Mouse (Mus musculus): ENCODE results near the gene Odf3. TPM values are rescaled to one million over a fixed set of nuclear protein-coding genes. Genes with fewer than 3 reads are reported as not detected.

The Odf3 gene
- polyA plus RNA-seq, 1 experiment = 0.07 TPM

- DNase-seq (ENCODE audit: low read depth) = peak; percentile 91
- no peak for TF ChIP-seq POLR2A (IDR thresholded peaks at IDR 0.05; ENCODE audit: borderline replicate concordance, extremely low read depth, insufficient read depth, insufficient read length, poor library complexity, severe bottlenecking)
- TF ChIP-seq CTCF (IDR thresholded peaks at IDR 0.05; ENCODE audit: borderline replicate concordance, extremely low read depth, insufficient read depth, insufficient read length) = peak; percentile 88
Observed at GRCm38 (mm10) chr7:140844905-140845665, 2.5 kb upstream of the Odf3 start, which contains the start of gene Scgb1c1. TSS of gene Scgb1c1 (plus strand) at chr7:140845547.

DNA sequence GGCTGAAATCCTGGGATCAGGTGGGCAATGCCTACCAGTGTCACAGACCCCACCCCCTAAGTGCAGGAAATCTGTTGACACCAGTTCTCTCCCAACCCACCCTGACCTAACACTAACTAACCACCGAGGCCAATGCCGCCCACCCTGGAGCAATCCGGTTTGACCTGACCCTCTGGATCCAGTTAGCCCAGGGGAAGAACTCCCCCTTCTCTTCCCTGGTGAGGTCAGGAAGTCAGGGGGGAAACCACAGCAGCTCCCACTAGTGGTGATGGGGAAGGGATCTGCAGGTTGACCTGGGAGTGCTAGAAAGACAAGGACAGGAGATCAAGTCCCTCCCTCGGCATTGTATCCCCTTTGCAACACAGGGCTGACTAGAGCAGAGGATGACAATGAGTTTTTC, 1.9 kb upstream of the Odf3 start:
- no peak for DNase-seq (ENCODE audit: low read depth)
- no peak for TF ChIP-seq POLR2A (IDR thresholded peaks at IDR 0.05; ENCODE audit: borderline replicate concordance, extremely low read depth, insufficient read depth, insufficient read length, poor library complexity, severe bottlenecking)
- no peak for TF ChIP-seq CTCF (IDR thresholded peaks at IDR 0.05; ENCODE audit: borderline replicate concordance, extremely low read depth, insufficient read depth, insufficient read length)

DNA sequence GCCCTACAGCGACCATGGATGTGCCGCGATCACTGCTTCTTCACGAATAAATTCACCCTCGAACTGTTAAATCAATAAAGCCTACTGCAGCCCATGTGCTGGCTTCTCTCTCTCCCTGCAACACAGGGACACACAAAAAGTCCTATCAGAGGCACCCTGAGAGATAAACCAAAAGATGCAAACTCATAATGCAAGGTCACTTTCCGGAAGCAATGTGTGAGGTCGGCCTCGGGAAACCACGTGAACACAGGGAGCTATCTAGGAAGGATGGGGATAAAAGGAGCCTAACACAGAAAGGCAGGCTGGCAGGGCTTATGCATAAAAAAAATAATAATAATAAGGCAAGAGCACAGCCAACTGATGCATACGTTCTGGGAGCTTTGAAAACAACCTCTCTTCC, 929 bp upstream of the Odf3 start:
- no peak for DNase-seq (ENCODE audit: low read depth)
- TF ChIP-seq POLR2A (IDR thresholded peaks at IDR 0.05; ENCODE audit: borderline replicate concordance, extremely low read depth, insufficient read depth, insufficient read length, poor library complexity, severe bottlenecking) = no peak

DNA sequence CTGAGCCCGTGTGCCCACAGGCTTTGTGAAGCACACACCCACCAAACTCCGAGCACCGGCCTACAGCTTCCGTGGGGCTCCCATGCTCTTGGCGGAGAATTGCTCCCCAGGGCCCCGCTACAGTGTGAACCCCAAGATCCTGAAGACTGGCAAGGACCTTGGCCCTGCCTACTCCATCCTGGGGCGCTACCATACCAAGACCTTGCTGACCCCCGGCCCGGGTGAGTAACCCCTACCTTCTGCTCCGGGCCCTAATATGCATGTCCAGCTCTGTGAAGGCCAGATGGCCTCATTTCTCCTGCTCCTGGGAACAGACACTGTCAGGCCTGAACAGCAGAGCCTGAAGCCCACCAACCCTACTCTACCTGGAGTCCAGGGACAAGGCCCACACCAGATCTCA, 986 bp downstream of the Odf3 start:
- TF ChIP-seq CTCF (IDR thresholded peaks at IDR 0.05; ENCODE audit: borderline replicate concordance, extremely low read depth, insufficient read depth, insufficient read length) (no peak), POLR2A (IDR thresholded peaks at IDR 0.05; ENCODE audit: borderline replicate concordance, extremely low read depth, insufficient read depth, insufficient read length, poor library complexity, severe bottlenecking) (no peak)
- no peak for DNase-seq (ENCODE audit: low read depth)

- TF ChIP-seq CTCF (IDR thresholded peaks at IDR 0.05; ENCODE audit: borderline replicate concordance, extremely low read depth, insufficient read depth, insufficient read length) = no peak
- no peak for TF ChIP-seq POLR2A (IDR thresholded peaks at IDR 0.05; ENCODE audit: borderline replicate concordance, extremely low read depth, insufficient read depth, insufficient read length, poor library complexity, severe bottlenecking)
- DNase-seq (ENCODE audit: low read depth) = no peak
Observed at GRCm38 (mm10) chr7:140851916-140852315, 4.3 kb downstream of the Odf3 start.

DNA sequence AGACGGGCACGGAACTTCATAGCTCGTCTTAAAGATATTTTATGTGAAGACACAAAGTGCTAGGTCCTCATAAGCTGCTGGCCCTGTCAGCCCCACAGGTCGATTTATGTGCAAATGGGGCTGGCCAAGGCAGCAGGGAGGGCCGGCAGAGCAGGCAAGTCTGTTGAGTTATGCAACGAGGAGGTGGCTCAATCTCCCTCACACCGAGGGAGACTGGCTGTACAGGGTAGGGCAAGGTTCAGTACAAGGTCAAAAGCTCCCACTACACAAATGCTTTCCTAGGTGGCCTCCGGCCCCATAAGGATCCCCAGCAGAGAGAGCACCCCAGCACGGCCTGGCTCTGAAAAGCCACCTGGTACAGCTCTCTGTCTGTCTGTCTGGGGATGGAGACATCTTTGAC, 5.8 kb downstream of the Odf3 start:
- no peak for TF ChIP-seq CTCF (IDR thresholded peaks at IDR 0.05; ENCODE audit: borderline replicate concordance, extremely low read depth, insufficient read depth, insufficient read length)
- no peak for TF ChIP-seq POLR2A (IDR thresholded peaks at IDR 0.05; ENCODE audit: borderline replicate concordance, extremely low read depth, insufficient read depth, insufficient read length, poor library complexity, severe bottlenecking)
- no peak for DNase-seq (ENCODE audit: low read depth)

- TF ChIP-seq CTCF (IDR thresholded peaks at IDR 0.05; ENCODE audit: borderline replicate concordance, extremely low read depth, insufficient read depth, insufficient read length) = no peak
- TF ChIP-seq POLR2A (IDR thresholded peaks at IDR 0.05; ENCODE audit: borderline replicate concordance, extremely low read depth, insufficient read depth, insufficient read length, poor library complexity, severe bottlenecking) = no peak
- DNase-seq (ENCODE audit: low read depth) = no peak
Observed at GRCm38 (mm10) chr7:140854483-140854882, 6.9 kb downstream of the Odf3 start.

- TF ChIP-seq CTCF (IDR thresholded peaks at IDR 0.05; ENCODE audit: borderline replicate concordance, extremely low read depth, insufficient read depth, insufficient read length) (no peak), POLR2A (IDR thresholded peaks at IDR 0.05; ENCODE audit: borderline replicate concordance, extremely low read depth, insufficient read depth, insufficient read length, poor library complexity, severe bottlenecking) (no peak)
- no peak for DNase-seq (ENCODE audit: low read depth)
Observed at GRCm38 (mm10) chr7:140855181-140855580, 7.6 kb downstream of the Odf3 start.

- peak; percentile 96 for DNase-seq (ENCODE audit: low read depth)
- TF ChIP-seq POLR2A (IDR thresholded peaks at IDR 0.05; ENCODE audit: borderline replicate concordance, extremely low read depth, insufficient read depth, insufficient read length, poor library complexity, severe bottlenecking) (no peak; the same call in 1 of the 2 replicates), CTCF (IDR thresholded peaks at IDR 0.05; ENCODE audit: borderline replicate concordance, extremely low read depth, insufficient read depth, insufficient read length) (no peak)
Observed at GRCm38 (mm10) chr7:140855860-140856784, 8.5 kb downstream of the Odf3 start, which contains the start of gene Gm45785. TSS of gene Gm45785 (minus strand) at chr7:140856331.

DNA sequence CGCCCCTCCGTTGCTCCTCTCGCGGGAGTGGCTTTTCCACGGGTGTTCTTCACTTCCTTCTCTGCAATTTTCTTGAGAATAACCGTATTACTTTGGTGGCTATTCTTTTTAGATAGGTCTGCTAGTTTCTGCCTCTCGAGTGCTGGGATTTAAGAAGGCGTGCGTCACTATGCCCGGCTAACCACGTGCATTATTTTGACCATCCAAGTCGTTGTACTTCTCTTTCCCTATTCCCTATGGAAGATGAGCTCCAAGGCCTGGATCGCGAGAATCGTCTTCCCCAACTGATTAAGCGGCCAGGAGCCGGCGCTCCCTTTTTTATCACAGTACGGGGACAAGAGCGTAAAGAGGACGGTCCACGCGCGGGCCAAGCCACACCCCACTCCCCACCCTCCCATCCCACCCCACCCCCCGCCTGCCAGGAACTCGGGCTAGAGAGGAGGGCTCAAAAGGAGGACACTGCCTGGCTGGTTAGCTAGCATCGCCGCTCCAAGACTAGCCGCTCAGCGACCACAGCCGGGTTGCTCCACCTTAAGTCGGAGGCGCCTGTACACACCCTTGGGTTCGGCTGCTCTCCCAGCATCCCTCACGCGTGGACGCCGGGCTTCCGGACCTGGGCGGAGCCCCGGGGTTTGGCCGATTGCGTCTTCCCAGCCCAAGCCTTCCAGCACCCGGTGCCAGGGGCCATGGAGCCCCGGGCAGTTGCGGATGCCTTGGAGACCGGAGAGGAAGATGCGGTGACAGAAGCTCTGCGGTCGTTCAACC, 9.4 kb downstream of the Odf3 start, which contains the start of gene Ric8a:
Gene Ric8a (plus strand): TSS at position 173 of the 765 bp plus-strand sequence.
- DNase-seq (ENCODE audit: low read depth) = peak; percentile 88
- TF ChIP-seq CTCF (IDR thresholded peaks at IDR 0.05; ENCODE audit: borderline replicate concordance, extremely low read depth, insufficient read depth, insufficient read length) = no peak
- TF ChIP-seq POLR2A (IDR thresholded peaks at IDR 0.05; ENCODE audit: borderline replicate concordance, extremely low read depth, insufficient read depth, insufficient read length, poor library complexity, severe bottlenecking) = peak; percentile 38; the same call in 1 of the 2 replicates

All from brain, embryonic 14.5 days (tissue).